Mouse (Mus musculus) lung, adult 2 months (tissue): ENCODE data around the gene Cyp2f2.

Experiments used
- CTCF ChIP-seq: fragments of 200-500 bp; IDR thresholded peaks from 2 replicates; pipeline ENCODE4 v1.5.1; 2011; ENCODE audit warnings: mild to moderate bottlenecking, low read length, control low read depth; ENCODE audit not compliant: insufficient read depth
- POLR2A ChIP-seq: fragments of 200-500 bp; IDR thresholded peaks from 2 replicates; pipeline ENCODE4 v1.6.1; 2011; ENCODE audit warnings: low read depth, mild to moderate bottlenecking, control low read depth, low read length, borderline replicate concordance; ENCODE audit errors: extremely low read depth

GRCm38 (mm10) chr7:27156005-27156404 is 36.3 kb downstream of the Cyp2f2 start:
- TF ChIP-seq POLR2A (no peak), CTCF (no peak)
